Mouse (Mus musculus): ENCODE results near the gene Synpr.

Gene Synpr

DNA sequence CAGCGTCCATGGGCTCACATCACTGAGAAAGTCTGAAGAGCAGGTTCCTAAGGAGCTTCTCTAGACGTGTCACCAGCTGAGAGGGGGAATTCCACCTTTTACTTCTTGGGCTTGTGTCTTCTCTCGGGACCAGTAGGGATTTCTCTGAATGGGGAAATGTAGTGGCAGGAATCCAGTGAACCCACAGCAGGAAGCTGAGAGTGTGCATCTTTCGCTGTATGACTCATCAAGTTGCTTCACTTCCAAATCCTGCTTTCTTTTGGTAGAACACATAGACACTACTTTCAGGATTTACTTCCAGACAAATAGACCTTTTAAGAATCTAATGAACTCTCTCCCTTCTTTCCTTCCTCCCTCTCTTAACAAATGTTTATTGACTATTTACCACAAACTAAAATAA lies 266.6 kb downstream of the Synpr start:
- peak; percentile 84 for DNase-seq (ENCODE audit: low read depth, low spot score)

DNA sequence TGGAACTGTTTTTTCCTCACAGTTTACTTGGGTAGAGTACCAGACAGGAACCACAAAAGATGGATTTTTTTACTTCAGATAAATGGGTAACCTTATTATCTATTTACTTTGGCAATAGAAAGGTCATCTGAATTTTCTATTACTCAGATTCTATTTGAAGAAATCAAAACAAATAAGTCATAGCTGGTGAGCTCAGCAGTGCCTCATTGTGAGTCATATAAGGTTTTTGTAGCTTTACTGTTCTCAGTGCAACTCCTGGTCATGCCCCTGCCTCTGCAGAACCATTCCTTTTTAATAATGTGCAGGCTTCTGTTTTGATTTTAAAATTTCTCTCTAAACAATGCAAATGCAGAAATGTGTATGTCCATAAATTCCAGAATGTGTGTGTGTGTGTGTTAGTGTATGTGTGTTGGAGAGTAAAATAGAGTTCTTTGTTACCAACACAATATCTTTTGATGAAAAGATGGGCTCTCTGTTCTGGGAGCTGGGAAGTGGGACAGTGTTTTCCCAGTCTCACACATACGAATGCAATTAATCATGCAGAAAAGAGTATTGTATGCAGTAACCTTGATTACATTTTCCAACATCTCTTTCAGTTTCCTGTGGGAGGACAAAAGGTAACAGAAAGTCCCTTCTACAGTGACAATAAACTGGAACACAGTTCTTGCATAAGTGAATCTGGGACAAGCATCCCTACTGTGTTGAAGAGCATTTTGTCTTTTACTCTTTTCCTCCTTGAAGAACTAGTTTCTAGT lies 269.2 kb downstream of the Synpr start:
- peak; percentile 43 for DNase-seq (ENCODE audit: low read depth, low spot score)

DNA sequence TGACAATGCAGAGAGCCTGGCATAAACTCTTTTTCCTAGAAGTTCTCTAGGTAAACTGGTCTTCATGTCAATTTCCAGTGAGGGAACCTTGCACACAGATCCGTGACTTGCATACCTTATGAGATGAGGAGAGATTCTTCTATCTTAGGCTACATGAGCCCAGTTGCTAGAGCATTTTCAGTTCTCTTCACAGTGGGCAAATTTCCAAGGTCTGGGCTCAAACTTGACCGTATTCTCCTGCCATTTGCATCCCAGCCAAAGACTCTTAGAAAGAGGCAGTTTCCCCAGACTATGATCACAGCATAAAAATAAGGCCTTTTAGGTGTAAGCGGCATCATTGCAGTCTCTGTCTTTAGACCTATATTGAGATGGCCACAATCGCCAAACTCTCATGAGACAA lies 270.1 kb downstream of the Synpr start:
- DNase-seq (ENCODE audit: low read depth, low spot score), result no peak

DNA sequence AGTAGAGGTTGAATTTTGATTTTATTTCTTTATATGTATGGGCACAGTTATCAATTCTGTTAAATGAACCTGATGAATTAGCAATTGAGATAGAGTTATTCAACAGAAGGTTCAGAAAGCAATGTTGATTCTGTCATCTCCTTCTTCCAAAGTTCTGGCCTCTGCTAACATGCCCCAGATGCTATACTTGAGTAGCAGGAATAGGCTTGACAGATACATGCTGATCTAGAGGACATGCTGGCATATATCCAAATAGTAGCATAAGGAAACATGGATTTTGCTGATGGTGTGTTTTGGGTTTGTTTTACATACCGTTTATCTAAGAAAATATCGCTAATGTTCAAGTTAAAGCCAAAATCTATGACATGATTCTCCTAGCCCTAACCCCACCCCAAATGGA lies 273.5 kb downstream of the Synpr start:
- DNase-seq (ENCODE audit: low read depth, low spot score), result no peak

DNA sequence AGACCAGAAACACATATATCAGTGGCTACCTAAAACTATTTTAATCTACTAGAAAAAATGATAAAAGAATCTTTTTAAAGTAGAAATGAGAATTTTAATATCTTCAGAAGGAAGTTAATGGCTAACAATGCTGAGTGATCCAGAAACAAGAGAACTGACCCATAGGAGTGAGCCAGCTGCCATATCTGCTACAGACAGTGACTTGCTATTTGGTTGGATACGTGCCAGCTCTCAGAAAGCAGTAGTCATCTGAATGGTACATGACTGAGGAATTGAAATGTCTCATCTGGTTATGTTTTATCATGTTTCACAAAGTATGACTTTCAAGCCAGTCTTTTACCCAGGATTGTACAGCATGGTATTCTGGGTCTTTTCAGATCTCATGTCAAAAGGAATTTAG lies 282.7 kb downstream of the Synpr start:
- peak; percentile 11 for DNase-seq (ENCODE audit: low read depth, low spot score)

DNA sequence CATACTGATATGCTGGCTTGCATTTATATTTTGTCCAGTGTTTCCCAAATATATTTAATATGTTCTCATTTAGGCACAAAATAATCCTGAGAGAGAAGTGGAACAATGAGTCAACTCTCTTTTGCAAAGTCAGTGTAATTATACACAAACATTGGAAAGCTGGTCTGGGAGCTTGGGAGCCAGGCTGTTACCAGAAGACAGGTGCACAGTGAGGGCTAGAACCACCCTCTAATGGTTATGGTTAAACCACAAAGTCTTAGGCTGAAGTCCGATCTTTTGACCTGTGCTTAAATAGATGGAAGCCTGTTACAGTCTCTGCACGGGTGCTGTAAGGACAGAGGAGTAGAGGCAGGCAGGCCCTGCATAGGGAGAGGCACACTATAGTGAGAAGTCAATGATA lies 283.4 kb downstream of the Synpr start:
- no peak for DNase-seq (ENCODE audit: low read depth, low spot score)

DNA sequence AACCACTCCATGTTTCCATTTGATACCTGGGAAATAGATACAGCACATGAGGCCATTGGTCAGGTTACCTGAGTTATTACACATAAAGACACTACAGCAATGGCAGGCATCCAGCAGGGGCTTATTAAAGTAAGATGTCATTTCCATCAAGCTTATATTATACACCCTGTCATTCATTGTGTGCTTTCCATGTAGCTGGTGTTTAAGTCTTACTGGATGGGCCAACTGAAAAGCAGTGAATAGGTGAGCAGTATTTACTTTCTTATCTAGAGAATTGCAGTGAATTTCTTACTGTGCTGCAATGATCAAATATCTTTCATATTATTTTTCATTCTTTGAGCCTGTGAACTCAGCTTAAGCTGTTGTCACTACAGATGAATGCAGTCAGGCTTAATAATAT lies 287.4 kb downstream of the Synpr start:
- DNase-seq (ENCODE audit: low read depth, low spot score), result no peak

DNA sequence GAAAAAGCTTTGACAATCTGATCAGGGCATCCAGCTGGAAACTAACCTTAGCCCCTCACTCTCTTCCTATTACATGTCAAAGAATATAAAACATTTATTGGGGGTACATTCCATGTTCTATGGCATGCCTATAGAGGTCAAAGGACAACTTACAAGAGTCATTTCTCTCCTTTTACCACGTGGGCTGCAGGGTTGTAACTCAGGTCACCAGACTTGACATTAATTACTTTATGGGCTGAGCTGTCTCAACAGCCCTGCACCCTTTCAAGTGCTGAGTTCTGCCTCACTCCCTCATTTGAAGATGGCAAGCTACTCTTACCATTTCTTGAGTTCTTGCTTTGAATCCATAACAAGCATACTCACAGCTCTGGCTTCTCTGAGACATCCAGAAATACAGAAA lies 287.9 kb downstream of the Synpr start:
- no peak for DNase-seq (ENCODE audit: low read depth, low spot score)

DNA sequence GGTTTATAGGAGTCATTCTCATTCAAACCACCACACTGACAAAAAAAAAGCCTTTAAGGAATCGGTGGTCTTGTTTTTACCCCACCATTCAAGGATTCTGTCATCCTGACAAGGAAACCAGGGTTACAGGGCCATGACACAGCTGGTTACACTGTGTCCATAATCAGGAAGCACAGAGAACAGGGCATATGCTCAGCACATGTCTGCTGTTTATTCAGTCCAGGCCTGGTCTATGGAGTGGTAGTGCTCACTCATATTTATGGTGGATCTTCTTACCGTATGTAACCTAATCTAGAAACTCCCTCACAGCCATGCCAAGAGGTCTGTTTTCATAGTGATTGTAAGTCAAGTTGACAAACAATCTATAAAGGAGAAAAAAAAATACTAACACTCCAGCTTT lies 293.5 kb downstream of the Synpr start:
- DNase-seq (ENCODE audit: low read depth, low spot score), result no peak

DNA sequence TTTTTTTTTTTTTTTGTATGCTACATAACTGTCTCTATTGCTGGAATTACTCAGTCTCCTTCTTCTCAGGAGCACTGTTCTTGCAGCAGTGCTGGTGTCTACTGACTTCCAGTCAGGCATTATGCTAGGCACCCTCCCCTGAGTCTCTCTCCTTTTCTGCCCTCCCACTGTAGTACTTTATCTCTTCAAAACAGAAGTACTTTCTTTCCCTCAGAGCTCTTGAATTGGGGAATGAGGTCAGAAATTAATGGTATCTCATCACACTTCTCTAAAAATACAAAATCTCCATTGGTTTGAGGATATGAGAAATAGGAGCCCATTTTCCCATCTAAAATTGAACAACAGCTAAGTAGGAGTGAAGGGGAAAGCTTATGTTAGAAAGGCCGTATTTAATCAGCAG lies 294.2 kb downstream of the Synpr start:
- no peak for DNase-seq (ENCODE audit: low read depth, low spot score)

DNA sequence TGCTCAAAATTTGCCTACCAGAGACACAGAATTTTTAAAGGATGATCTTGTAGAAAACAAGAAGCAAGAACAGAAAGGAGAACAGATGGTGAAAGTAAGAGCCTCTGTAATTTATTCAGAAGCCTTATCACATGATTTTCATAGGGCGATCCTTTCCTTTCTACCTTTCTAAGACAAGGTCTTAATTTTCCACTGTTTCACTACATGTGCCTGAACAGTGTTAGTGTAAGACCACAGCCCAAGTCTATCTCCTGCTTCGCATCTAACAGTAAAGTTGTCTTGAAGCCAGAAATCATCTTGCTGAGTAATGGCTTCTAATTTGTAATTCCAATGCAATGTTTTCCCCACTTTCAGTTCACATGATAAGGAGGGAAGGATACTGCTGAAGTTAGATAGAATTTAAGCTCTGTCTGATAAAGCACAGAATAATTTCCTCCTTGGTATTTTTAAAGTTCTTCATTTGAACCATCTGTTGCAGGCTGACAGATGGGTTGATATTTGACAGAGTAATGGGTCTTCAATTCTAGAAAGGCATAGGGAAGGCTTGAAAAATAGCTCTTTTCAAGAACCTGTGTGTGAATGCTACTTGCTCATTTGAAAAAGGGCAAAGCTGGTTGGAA lies 308.9 kb downstream of the Synpr start:
- no peak for DNase-seq (ENCODE audit: low read depth, low spot score)

DNA sequence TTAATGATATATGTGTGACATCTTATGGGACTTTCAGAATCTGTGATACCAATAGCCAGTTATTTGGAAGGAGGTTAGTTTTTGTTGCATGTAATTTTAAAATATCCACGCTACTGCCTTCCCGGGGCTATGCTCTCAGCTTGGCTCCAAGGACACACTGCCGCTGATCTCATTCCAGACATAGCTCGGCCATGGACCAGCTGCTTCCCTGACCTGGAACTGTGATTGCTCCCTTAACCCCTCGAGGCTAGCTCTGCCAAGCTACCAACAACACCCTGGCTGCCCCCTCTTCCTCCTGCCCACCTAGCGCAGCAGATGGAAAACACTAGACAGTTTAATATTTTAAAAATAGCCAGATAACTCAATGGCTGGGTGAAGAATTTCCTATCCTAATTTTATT lies 311.7 kb downstream of the Synpr start:
- no peak for DNase-seq (ENCODE audit: low read depth, low spot score)

DNA sequence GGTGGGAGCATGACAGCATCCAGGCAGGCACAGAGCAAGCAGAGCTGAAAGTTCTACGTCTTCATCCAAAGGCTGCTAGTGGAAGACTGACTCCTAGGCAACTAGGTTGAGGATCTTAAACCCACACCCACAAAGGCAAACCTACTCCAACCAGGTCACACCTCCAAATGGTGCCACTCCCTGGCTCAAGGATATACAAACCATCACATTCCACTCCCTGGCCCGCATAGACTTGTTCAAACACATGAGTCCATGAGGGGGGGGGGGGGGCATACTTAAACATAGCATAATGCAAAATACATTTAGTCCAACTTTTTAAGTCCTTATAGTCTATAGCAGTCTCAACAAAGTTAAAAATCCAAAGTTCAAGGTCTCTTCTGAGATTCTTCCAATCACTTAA lies 312.6 kb downstream of the Synpr start:
- DNase-seq (ENCODE audit: low read depth, low spot score), result no peak

DNA sequence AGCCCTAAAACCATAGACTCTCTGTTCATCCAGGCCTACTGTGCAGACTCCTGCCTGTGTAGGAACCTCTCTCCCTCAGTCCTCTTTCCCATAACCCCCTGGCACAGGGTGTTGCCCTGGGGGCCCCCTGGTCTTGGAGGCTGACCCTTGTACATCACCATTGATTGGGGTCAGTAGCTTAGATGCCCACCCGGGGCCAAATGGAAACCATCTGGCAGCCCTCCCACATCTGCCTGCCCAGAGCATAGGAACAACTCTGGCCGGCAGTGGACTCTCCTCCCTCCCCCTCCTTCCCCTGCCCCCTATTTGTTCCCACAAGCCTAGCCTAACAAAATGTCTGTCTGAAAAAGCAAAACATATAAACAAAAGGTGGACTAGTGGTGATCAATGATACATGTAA lies 336.0 kb downstream of the Synpr start:
- no peak for DNase-seq (ENCODE audit: low read depth, low spot score)

DNA sequence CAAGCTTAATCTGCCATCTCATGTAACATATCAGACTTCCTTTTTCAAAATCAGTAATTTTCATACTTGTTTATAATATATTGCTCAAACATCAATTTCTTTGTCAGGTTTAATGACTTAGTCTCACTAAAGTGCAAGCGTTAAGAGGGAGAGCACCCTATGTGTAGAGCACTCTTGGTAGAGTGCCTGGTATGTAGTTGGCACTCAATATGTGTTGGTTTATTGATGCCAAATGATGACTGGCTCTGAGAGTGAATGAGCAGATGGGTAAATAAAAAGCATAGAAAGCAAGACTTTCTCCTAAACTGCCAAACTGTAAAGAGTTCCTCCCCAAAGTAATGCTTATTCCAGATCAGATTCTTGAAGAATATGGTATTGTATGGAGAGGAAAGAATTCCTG lies 365.3 kb downstream of the Synpr start:
- DNase-seq (ENCODE audit: low read depth, low spot score), result no peak

DNA sequence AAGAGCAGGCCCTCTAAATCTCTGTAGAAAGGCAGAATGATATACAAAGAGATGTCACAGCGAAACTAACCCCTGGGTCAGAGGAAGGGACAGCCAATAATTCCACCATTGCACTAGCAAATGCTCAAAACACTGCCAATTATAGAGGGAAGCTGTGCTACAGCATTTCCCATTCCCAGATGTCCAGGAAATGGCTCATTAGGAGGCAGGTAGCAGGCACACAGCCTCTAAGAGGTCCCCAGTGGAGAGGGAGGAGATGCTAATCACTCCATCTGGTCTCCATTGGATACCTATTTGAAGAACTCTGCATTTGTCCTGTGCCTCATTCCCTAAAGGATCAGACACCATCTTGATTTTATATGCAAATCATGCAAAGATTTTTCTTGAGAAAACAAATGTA lies 366.5 kb downstream of the Synpr start:
- DNase-seq (ENCODE audit: low read depth, low spot score), result no peak

DNA sequence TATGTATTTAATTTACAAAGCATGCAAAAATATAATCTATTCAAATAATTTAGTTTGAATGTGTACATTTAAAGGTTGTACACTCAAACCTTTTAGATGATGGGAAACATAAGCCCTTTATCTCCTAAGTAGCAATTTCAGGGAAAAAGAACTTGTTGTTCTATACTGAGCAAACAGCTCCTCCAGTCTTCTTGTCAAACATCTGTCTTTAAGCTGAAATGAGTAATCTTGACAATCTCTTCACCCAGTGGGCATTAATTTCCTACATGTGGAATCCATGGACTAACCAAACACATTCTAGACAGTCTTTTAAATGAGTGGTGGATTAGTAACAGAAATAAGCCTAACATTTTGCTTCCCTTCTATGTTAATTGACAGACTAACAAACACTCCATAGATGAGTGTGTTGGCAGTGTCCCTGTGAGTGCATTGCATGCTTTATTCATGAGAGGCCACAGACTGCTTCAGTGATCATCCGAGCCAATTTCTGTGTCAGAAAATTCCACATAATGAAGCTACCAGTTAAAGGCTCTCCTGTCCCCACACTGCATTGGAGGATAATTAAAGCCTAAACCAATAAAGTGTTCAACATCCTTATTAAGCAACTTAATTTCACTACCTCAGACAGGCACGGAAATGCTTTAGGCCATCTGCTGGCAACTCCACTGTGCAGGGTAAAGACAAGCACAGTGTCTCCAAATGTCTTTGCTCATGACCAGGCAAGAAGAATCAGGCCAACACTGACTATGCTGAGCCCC lies 367.1 kb downstream of the Synpr start:
- peak; percentile 3 for DNase-seq (ENCODE audit: low read depth, low spot score)

Measured in 3T3-L1 (cell line).